In genomic region chr11:79144043-79144591, GRCm38 (mm10) we compare ENCODE assay signal across 10 mouse cellular contexts. TPM values are rescaled to one million over a fixed set of nuclear protein-coding genes. Genes with fewer than 3 reads are reported as not detected.
DNase-seq lines count a peak whose midpoint lies in the region; ATAC-seq and TF ChIP-seq lines count a peak whose summit lies in the region.
"Had no signal": no experiment of that assay in that cellular context is flagged by ENCODE, and none has a peak within 500 bp of the region (broad histone marks: within the 10 kb centered on the region; RNA-seq: fewer than 3 reads in every experiment).

No protein-coding gene starts in this region.

- WGBS in heart, adult 2 months = 61% methylated on average over 2 of the region's 2 CpGs
- 79% methylated on average over 2 of the region's 2 CpGs for WGBS in neural tube, embryonic 12.5 days
- 75% methylated on average over 2 of the region's 2 CpGs for WGBS in liver, postnatal 0 days (ENCODE audit: insufficient replicate concordance)

- DNase-seq in heart, adult 2 months = peak in 1 of 2 experiments; percentile 16
- DNase-seq in heart, adult 8-10 months (ENCODE audit: low spot score) = no peak
- no peak for DNase-seq in neural tube, embryonic 10.5 days (ENCODE audit: extremely low spot score, low spot score)
- no peak for DNase-seq in liver, postnatal 0 days
- DNase-seq in spleen, adult 12 weeks (ENCODE audit: low spot score) = no peak
- DNase-seq in kidney, adult 18-20 months = no peak
- DNase-seq: cerebellum, postnatal 14 days; spleen, adult 18-20 months had no signal

- H3K27ac ChIP-seq in heart, adult 2 months = no peak overlapping the region; the same call in 1 of the 2 replicates
- H3K27ac ChIP-seq in neural tube, embryonic 12.5 days = no peak overlapping the region
- no peak overlapping the region for H3K27ac ChIP-seq in liver, postnatal 0 days (ENCODE audit: low read depth)

- TF ChIP-seq EP300 in heart, adult 2 months (IDR thresholded peaks at IDR 0.05; ENCODE audit: insufficient read depth, low read depth, low read length) = no peak
- TF ChIP-seq EP300 in liver, postnatal 0 days (IDR thresholded peaks at IDR 0.05; ENCODE audit: low read depth) = no peak

- 0 out of 2 replicates have a peak overlapping the region, but pooled peaks have one; percentile 3 for H3K9ac ChIP-seq in heart, adult 2 months (ENCODE audit: low read depth, low read length)
- no peak overlapping the region for H3K9ac ChIP-seq in neural tube, embryonic 12.5 days
- no peak overlapping the region for H3K9ac ChIP-seq in liver, postnatal 0 days (replicated peaks)

- no peak for TF ChIP-seq CTCF in heart, adult 2 months (IDR thresholded peaks at IDR 0.05)
- TF ChIP-seq CTCF in liver, postnatal 0 days (IDR thresholded peaks at IDR 0.05; ENCODE audit: low read depth) = no peak

- TF ChIP-seq POLR2A in heart, adult 2 months (IDR thresholded peaks at IDR 0.05; ENCODE audit: insufficient read depth, low read depth, low read length) = no peak

- H3K4me1 ChIP-seq in heart, adult 2 months (ENCODE audit: control insufficient read depth, insufficient read depth, low read length) = peaks cover 20% of the 10 kb centered on the region
- peaks cover 20% of the 10 kb centered on the region for H3K4me1 ChIP-seq in neural tube, embryonic 12.5 days
- H3K4me1 ChIP-seq in liver, postnatal 0 days (ENCODE audit: insufficient read depth) = peaks cover 31% of the 10 kb centered on the region

- H3K4me3 ChIP-seq in heart, adult 2 months = 0 out of 2 replicates have a peak overlapping the region, but pooled peaks have one; percentile 9
- H3K4me3 ChIP-seq in neural tube, embryonic 12.5 days = no peak overlapping the region
- H3K4me3 ChIP-seq in liver, postnatal 0 days (ENCODE audit: low read depth, low read length) = no peak overlapping the region

- intact Hi-C loops in heart, adult 2 months (cut with DNase I) = no loop called here

- ATAC-seq in neural tube, embryonic 12.5 days (ENCODE audit: low FRiP score, low read depth) = no peak
- ATAC-seq in liver, postnatal 0 days = no peak
- ATAC-seq in CD4-positive, CD25-positive, alpha-beta regulatory T cell, adult 4 months = no peak

- H3K27me3 ChIP-seq in heart, adult 2 months (ENCODE audit: control insufficient read depth, insufficient read depth, low read length) = no peaks in the 10 kb centered on the region
- no peaks in the 10 kb centered on the region for H3K27me3 ChIP-seq in neural tube, embryonic 12.5 days (replicated peaks)
- H3K27me3 ChIP-seq in liver, postnatal 0 days (ENCODE audit: insufficient read depth, low read length) = no peaks in the 10 kb centered on the region

- no peaks in the 10 kb centered on the region; the same call in 1 of the 2 replicates for H3K36me3 ChIP-seq in heart, adult 2 months (ENCODE audit: control insufficient read depth, insufficient read depth, low read length)
- H3K36me3 ChIP-seq in neural tube, embryonic 12.5 days = no peaks in the 10 kb centered on the region
- H3K36me3 ChIP-seq in liver, postnatal 0 days (replicated peaks; ENCODE audit: insufficient read depth, low read length) = no peaks in the 10 kb centered on the region

- peaks cover 3% of the 10 kb centered on the region; the same call in 1 of the 2 replicates for H3K79me2 ChIP-seq in heart, adult 2 months (replicated peaks; ENCODE audit: control insufficient read depth, insufficient read depth, low read length)

- H3K4me2 ChIP-seq in neural tube, embryonic 12.5 days (replicated peaks) = peak overlapping the region; percentile 76
- peak overlapping the region; percentile 87; the same call in 1 of the 2 replicates for H3K4me2 ChIP-seq in liver, postnatal 0 days (ENCODE audit: low read depth, low read length)

- H3K9me3 ChIP-seq in neural tube, embryonic 12.5 days = no peaks in the 10 kb centered on the region
- H3K9me3 ChIP-seq in liver, postnatal 0 days (ENCODE audit: low read length) = no peaks in the 10 kb centered on the region

RNA-seq across cellular contexts. Expression of gene Ksr1, which starts 2.1 kb away (rescaled TPM):
- 1 to 10 TPM; 5.1 to 7.0 TPM for total RNA-seq in heart, adult 2 months (2021)
- polyA plus RNA-seq in heart, adult 2 months (2012; rRNA removed) = 6.7 and 7.8 TPM in 2 replicates
- total RNA-seq in heart, adult 8-10 months (2022) = 1 to 10 TPM; 5.9 to 8.2 (median 6.5) TPM
- polyA plus RNA-seq in neural tube, embryonic 12.5 days (2016; fragmentation: Nextera tagmentation; extraction: Ambion mirVana) = 3.7 and 5.7 TPM in 2 replicates
- polyA plus RNA-seq in liver, postnatal 0 days (2015; fragmentation: Nextera tagmentation; extraction: Ambion mirVana) = 0.81 and 1.0 TPM in 2 replicates
- polyA plus RNA-seq in CD4-positive, CD25-positive, alpha-beta regulatory T cell, adult 4 months (2017; shearing (Covaris generic)) = 1 to 10 TPM; 2.5 to 4.1 TPM
